Mouse (Mus musculus): Measurements from ENCODE around the gene Pou6f2. TPM values are rescaled to one million over a fixed set of nuclear protein-coding genes. Genes with fewer than 3 reads are reported as not detected.

The Pou6f2 gene
- polyA plus RNA-seq, 1 experiment = not detected

DNA sequence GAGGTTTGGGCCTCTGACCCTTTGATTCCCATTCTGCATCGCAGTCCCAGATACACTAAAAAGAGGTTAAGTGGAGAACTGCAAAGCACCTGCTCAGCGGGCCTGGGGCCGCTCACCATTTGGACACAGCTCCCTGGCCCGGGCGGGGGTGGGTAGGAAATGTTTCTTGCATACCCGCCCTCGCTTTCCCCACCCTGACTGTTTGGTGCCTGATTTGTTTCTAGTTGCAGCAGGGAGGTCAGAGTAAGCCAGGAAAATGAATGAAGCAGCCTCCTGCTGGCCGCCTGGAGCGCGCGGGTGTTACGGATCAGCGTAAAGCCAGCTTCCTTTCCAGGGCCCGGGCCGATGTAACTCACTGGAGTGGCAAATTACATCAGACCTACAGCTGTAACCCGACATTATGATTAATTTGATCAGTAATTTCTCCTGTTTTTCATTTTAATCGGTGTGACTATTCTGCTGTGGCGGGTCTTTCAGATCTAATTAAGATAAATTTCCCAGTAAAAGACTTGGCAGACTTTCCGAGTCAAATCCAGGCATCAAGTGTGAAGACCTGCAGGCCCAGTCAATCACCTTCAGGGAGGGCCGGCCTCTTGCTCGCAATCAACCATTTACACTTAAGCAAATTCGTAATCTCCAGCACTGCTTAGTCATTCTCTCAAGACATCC lies 178.8 kb downstream of the Pou6f2 start:
- peak; percentile 13 for DNase-seq
- TF ChIP-seq CTCF (conservative IDR thresholded peaks at IDR 0.05; ENCODE audit: insufficient read depth, insufficient read length, low read depth, low read length) (no peak), POLR2A (IDR thresholded peaks at IDR 0.05; ENCODE audit: low read depth, low read length) (no peak)
- WGBS = 10% methylated on average over 22 of the region's 22 CpGs
- H3K27ac ChIP-seq (ENCODE audit: insufficient read depth, low read depth, low read length) = no peak overlapping the region
- no peaks in the 10 kb centered on the region for H3K4me1 ChIP-seq (ENCODE audit: control insufficient read depth, insufficient read depth, low read length)
- H3K4me3 ChIP-seq (ENCODE audit: insufficient read depth, low read depth, low read length) = no peak overlapping the region
- H3K27me3 ChIP-seq (replicated peaks; ENCODE audit: control insufficient read depth, insufficient read depth, low read length) = no peaks in the 10 kb centered on the region
- H3K36me3 ChIP-seq (ENCODE audit: control insufficient read depth, insufficient read depth, low read length) = no peaks in the 10 kb centered on the region

DNA sequence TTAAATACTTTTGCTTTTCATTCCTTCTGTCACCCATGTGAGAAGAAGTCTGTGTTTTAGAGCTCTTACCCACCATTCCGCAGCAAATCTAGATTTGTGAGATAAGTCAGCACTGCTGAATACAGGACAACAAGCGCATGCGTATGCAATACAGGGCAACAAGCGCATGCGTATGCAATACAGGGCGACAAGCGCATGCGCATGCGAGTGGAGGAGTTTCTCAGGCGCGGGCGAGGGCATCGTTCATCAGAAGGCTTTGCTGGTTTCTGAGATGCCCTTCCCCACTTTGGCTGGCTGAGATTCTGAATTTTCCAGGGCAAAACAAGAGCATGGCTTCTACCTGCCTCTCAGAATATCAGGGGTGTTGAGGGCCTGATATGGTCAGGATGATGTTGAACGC lies 186.2 kb downstream of the Pou6f2 start:
- H3K4me3 ChIP-seq (ENCODE audit: insufficient read depth, low read depth, low read length) = no peak overlapping the region
- TF ChIP-seq CTCF (conservative IDR thresholded peaks at IDR 0.05; ENCODE audit: insufficient read depth, insufficient read length, low read depth, low read length) (no peak), POLR2A (IDR thresholded peaks at IDR 0.05; ENCODE audit: low read depth, low read length) (no peak)
- whole genome bisulfite sequencing = 92% methylated on average over 14 of the region's 14 CpGs

DNA sequence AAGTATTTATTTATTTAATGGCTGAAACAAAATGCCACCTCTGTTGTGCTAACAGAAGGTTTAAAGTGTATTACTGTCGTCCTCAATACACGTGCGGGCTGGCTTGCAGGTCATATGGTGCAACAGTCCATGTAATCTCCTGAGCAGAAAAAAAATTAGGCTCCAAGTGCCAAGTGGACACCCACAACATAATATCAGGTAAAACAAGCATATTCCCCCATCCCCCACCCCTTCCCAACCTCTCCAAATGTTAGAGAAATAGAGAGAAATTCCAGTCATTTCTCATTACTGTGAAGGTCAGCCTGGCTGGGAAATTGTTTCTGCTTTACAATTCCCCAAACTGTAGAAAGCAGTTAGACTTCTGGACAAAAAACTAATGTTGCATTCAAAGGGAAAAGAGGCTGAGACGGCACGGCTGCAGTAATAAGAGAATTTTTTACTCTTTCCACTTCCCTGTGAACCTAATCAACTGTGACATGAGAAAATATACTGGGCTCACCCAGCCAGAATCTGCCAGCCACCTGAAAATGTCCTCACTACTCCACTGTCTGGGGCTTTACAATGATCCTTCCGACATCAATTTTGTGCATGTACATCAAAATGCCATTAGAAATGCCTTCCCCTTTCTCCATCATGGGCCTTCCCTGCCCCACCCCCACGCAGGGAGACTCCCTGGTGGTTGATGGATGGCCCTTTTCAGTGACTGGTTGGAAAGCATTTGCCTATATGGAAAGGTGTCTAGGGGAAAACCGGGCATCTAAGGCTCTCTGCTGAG lies 192.8 kb downstream of the Pou6f2 start:
- TF ChIP-seq POLR2A (IDR thresholded peaks at IDR 0.05; ENCODE audit: low read depth, low read length) (no peak), CTCF (conservative IDR thresholded peaks at IDR 0.05; ENCODE audit: insufficient read depth, insufficient read length, low read depth, low read length) (no peak)
- 24% methylated on average over 8 of the region's 8 CpGs for WGBS
- no peaks in the 10 kb centered on the region for H3K4me1 ChIP-seq (ENCODE audit: control insufficient read depth, insufficient read depth, low read length)
- H3K27me3 ChIP-seq (replicated peaks; ENCODE audit: control insufficient read depth, insufficient read depth, low read length) = no peaks in the 10 kb centered on the region
- DNase-seq = no peak
- H3K27ac ChIP-seq (ENCODE audit: insufficient read depth, low read depth, low read length) = no peak overlapping the region
- no peaks in the 10 kb centered on the region for H3K36me3 ChIP-seq (ENCODE audit: control insufficient read depth, insufficient read depth, low read length)
- H3K4me3 ChIP-seq (ENCODE audit: insufficient read depth, low read depth, low read length) = no peak overlapping the region

More for the DNA sequence above, 186.2 kb downstream of the Pou6f2 start:
- no peaks in the 10 kb centered on the region for H3K27me3 ChIP-seq (replicated peaks; ENCODE audit: control insufficient read depth, insufficient read depth, low read length)
- no peak overlapping the region for H3K27ac ChIP-seq (ENCODE audit: insufficient read depth, low read depth, low read length)
- no peaks in the 10 kb centered on the region for H3K4me1 ChIP-seq (ENCODE audit: control insufficient read depth, insufficient read depth, low read length)
- H3K36me3 ChIP-seq (ENCODE audit: control insufficient read depth, insufficient read depth, low read length) = no peaks in the 10 kb centered on the region
- no peak for DNase-seq

DNA sequence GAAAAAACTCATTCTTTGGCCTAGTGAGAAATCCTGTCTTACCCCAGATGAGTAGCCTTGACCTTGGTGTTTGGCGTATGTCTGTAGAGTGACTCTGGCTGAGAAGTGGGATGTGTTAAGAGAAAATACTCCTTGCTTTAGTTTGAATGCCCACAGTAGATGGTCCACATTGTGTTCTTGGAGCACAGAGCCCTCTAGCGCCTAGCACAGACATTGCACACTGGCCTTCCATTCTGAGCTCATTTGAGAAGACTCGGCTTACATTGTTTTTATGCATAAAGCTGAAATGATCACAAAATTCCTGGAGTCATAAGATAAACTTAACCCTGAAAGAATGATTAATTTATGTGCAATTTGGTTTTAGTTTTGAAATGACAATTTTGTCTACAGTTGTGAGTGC lies 223.5 kb downstream of the Pou6f2 start:
- Histone ChIP-seq H3K36me3 (ENCODE audit: control insufficient read depth, insufficient read depth, low read length) (no peaks in the 10 kb centered on the region), H3K27ac (ENCODE audit: insufficient read depth, low read depth, low read length) (no peak overlapping the region), H3K4me3 (ENCODE audit: insufficient read depth, low read depth, low read length) (no peak overlapping the region), H3K4me1 (ENCODE audit: control insufficient read depth, insufficient read depth, low read length) (no peaks in the 10 kb centered on the region), H3K27me3 (replicated peaks; ENCODE audit: control insufficient read depth, insufficient read depth, low read length) (no peaks in the 10 kb centered on the region; the same call in 1 of the 2 replicates)
- peak; percentile 15 for DNase-seq
- WGBS = 60% methylated on average over 3 of the region's 3 CpGs
- TF ChIP-seq CTCF (conservative IDR thresholded peaks at IDR 0.05; ENCODE audit: insufficient read depth, insufficient read length, low read depth, low read length) (peak; percentile 73), POLR2A (IDR thresholded peaks at IDR 0.05; ENCODE audit: low read depth, low read length) (no peak)

DNA sequence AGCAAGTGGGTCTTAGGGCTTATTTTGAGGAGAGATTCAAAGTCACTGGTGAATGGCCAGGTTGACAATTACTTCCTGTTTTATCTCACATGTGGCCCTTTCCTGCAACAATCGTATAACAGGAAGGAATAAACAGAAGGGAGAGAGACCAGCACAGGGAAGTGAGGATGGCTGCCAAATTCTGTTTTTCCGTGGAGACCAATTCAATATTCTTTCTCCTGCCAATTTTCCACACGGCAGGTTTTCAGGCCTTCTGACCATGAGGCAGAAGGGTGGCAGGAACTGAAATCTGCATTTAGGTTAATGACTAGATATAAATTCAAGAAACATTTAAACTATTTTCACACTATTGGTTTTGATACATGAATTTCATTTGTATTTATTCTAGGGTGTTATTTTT lies 224.5 kb downstream of the Pou6f2 start:
- Histone ChIP-seq H3K27me3 (replicated peaks; ENCODE audit: control insufficient read depth, insufficient read depth, low read length) (no peaks in the 10 kb centered on the region; the same call in 1 of the 2 replicates), H3K36me3 (ENCODE audit: control insufficient read depth, insufficient read depth, low read length) (no peaks in the 10 kb centered on the region), H3K27ac (ENCODE audit: insufficient read depth, low read depth, low read length) (no peak overlapping the region), H3K4me1 (ENCODE audit: control insufficient read depth, insufficient read depth, low read length) (no peaks in the 10 kb centered on the region), H3K4me3 (ENCODE audit: insufficient read depth, low read depth, low read length) (no peak overlapping the region)
- WGBS = 39% methylated on average over 3 of the region's 3 CpGs
- DNase-seq = no peak
- TF ChIP-seq CTCF (conservative IDR thresholded peaks at IDR 0.05; ENCODE audit: insufficient read depth, insufficient read length, low read depth, low read length) (no peak), POLR2A (IDR thresholded peaks at IDR 0.05; ENCODE audit: low read depth, low read length) (no peak)

DNA sequence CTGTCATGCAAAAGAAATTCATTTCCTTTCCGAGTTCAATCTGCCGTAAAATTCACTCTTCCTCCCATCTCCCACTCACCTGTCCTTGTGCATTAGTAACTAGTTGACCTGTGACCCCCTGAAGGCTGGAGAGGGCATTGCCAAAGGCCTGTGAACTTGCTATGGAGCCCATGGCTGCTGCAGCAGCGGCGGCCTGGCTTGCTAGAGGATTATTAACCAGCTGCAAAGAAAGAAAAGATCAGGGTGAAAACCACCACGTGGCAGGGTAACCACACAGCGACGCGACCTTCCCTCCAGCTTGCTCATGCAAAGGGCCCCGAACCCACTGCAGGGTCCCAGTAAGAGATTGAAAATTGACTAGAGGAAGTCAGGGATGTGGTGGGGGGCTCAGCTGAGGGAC lies 225.2 kb downstream of the Pou6f2 start:
- 19% methylated on average over 9 of the region's 9 CpGs for WGBS
- no peaks in the 10 kb centered on the region; the same call in 1 of the 2 replicates for H3K27me3 ChIP-seq (replicated peaks; ENCODE audit: control insufficient read depth, insufficient read depth, low read length)
- no peak overlapping the region for H3K27ac ChIP-seq (ENCODE audit: insufficient read depth, low read depth, low read length)
- H3K4me1 ChIP-seq (ENCODE audit: control insufficient read depth, insufficient read depth, low read length) = no peaks in the 10 kb centered on the region
- TF ChIP-seq CTCF (conservative IDR thresholded peaks at IDR 0.05; ENCODE audit: insufficient read depth, insufficient read length, low read depth, low read length) (no peak), POLR2A (IDR thresholded peaks at IDR 0.05; ENCODE audit: low read depth, low read length) (no peak)
- H3K4me3 ChIP-seq (ENCODE audit: insufficient read depth, low read depth, low read length) = no peak overlapping the region
- H3K36me3 ChIP-seq (ENCODE audit: control insufficient read depth, insufficient read depth, low read length) = no peaks in the 10 kb centered on the region
- peak; percentile 34 for DNase-seq

DNA sequence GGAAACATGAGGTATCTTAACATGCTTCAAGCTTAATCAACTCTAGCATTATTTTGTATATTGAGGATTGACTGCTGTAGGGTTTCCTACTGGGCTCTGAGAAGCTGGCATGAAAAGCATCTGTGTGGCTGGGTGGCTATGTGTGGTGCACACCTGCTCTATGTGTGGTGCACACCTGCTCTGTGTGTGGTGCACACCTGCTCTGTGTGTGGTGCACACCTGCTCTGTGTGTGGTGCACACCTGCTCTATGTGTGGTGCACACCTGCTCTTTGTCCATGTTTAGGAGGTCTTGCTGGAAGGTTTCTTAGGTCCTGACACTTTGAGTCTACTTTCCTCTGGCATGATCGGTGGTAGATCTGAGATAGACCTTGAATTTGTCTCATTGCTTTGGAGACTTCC lies 233.3 kb downstream of the Pou6f2 start:
- no peaks in the 10 kb centered on the region for H3K27me3 ChIP-seq (replicated peaks; ENCODE audit: control insufficient read depth, insufficient read depth, low read length)
- TF ChIP-seq CTCF (conservative IDR thresholded peaks at IDR 0.05; ENCODE audit: insufficient read depth, insufficient read length, low read depth, low read length) (no peak), POLR2A (IDR thresholded peaks at IDR 0.05; ENCODE audit: low read depth, low read length) (no peak)
- no peaks in the 10 kb centered on the region for H3K36me3 ChIP-seq (ENCODE audit: control insufficient read depth, insufficient read depth, low read length)
- DNase-seq = no peak
- 95% methylated on average over 1 of the region's 1 CpGs for WGBS
- no peaks in the 10 kb centered on the region for H3K4me1 ChIP-seq (ENCODE audit: control insufficient read depth, insufficient read depth, low read length)
- H3K4me3 ChIP-seq (ENCODE audit: insufficient read depth, low read depth, low read length) = no peak overlapping the region
- no peak overlapping the region for H3K27ac ChIP-seq (ENCODE audit: insufficient read depth, low read depth, low read length)
